Mouse (Mus musculus) brain, embryonic 14.5 days (tissue): ENCODE data around the gene Kirrel3.

ENCODE experiments used
- CTCF ChIP-seq: fragments of 200-500 bp; IDR thresholded peaks from 2 replicates; pipeline ENCODE4 v1.5.1; 2012; ENCODE audit warnings: inconsistent platforms, mild to moderate bottlenecking, moderate library complexity, borderline replicate concordance; ENCODE audit not compliant: insufficient read depth, insufficient read length; ENCODE audit errors: extremely low read depth
- POLR2A ChIP-seq: fragments of 200-500 bp; IDR thresholded peaks from 2 replicates; pipeline ENCODE4 v1.6.1; 2012; ENCODE audit warnings: mild to moderate bottlenecking, inconsistent platforms, borderline replicate concordance; ENCODE audit not compliant: poor library complexity, insufficient read depth, insufficient read length, severe bottlenecking; ENCODE audit errors: extremely low read depth

DNA sequence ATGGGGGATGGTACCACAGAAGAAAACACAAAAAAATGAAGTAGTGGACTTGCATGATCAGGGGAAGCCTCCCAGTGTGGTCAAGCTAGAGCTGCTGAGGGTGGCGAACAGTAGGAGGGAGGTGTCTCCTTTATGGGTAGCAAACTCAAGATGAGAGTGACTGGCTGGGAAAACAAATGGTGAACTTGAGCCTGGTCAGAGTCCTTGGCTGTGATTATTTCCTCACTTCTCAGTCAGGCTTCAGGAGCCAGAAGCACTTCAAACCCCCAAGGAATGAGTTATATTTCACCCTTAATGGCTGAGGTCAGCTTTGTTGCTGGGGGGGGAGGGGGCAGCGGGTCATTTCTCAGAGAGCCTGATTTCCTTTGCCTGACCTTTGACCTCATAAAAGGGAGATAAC lies 218.7 kb downstream of the Kirrel3 start:
- TF ChIP-seq POLR2A = no peak
- TF ChIP-seq CTCF = no peak
